Mouse (Mus musculus) limb, embryonic 13.5 days (tissue): Measurements from ENCODE around the gene Dtd1. TPM values are rescaled to one million over a fixed set of nuclear protein-coding genes. Genes with fewer than 3 reads are reported as not detected.

Experiments used
- ATAC-seq: fragments of 200-750 bp; cut with Nextera tagmentation; 2 replicates; pipeline ENCODE4 v1.8.0; 2017; ENCODE audit warnings: low read depth, moderate number of reproducible peaks, moderate TSS enrichment; ENCODE audit not compliant: low FRiP score
- H3K27ac ChIP-seq: fragments of 300-500 bp; sonication (generic); 2 replicates; pipeline ENCODE4 v1.5.1; 2015; ENCODE audit warnings: inconsistent platforms, mild to moderate bottlenecking, moderate library complexity
- H3K27me3 ChIP-seq: fragments of 300-500 bp; sonication (generic); 2 replicates; pipeline ENCODE4 v1.6.1; 2015; ENCODE audit warnings: mild to moderate bottlenecking, inconsistent platforms
- H3K36me3 ChIP-seq: fragments of 300-500 bp; sonication (generic); 2 replicates; pipeline ENCODE4 v1.6.1; 2015; ENCODE audit warnings: inconsistent platforms, mild to moderate bottlenecking, moderate library complexity
- H3K4me1 ChIP-seq: fragments of 300-500 bp; sonication (generic); 2 replicates; pipeline ENCODE4 v1.6.1; 2015; ENCODE audit warnings: inconsistent platforms
- H3K4me2 ChIP-seq: fragments of 300-500 bp; sonication (generic); replicated peaks from 2 replicates; pipeline ENCODE4 v1.6.1; 2015; ENCODE audit warnings: inconsistent platforms, mild to moderate bottlenecking, moderate library complexity
- H3K4me3 ChIP-seq: fragments of 300-500 bp; sonication (generic); 2 replicates; pipeline ENCODE4 v1.5.1; 2015; ENCODE audit warnings: moderate library complexity, mild to moderate bottlenecking, inconsistent platforms
- H3K9ac ChIP-seq: fragments of 300-500 bp; sonication (generic); 2 replicates; pipeline ENCODE4 v1.6.1; 2015; ENCODE audit warnings: mild to moderate bottlenecking, inconsistent platforms
- H3K9me3 ChIP-seq: fragments of 300-500 bp; sonication (generic); 2 replicates; pipeline ENCODE4 v1.6.1; 2016; ENCODE audit warnings: inconsistent platforms
- WGBS: fragments of 180-500 bp; shearing (Covaris S2); methylation state at CpG from one replicate; pipeline ENCODE4 v1.1.7; 2015; 5-methylcytosine and 5-hydroxymethylcytosine counted together
- polyA plus RNA-seq: library from polyadenylated mRNA; unstranded; fragments of >200 nt; fragmentation: Nextera tagmentation; extraction: Ambion mirVana; gene quantifications from 2 replicates; pipeline ENCODE4 v1.2.1, GENCODE M21; 2015

The Dtd1 gene
- polyA plus RNA-seq, 1 experiment from 2014 or later, result 48.8 TPM

GRCm38 (mm10) chr2:144692777-144693176 lies 93.1 kb downstream of the Dtd1 start:
- Histone ChIP-seq H3K9me3 (no peaks in the 10 kb centered on the region), H3K4me2 (no peak overlapping the region), H3K4me3 (no peak overlapping the region), H3K9ac (no peak overlapping the region), H3K4me1 (no peaks in the 10 kb centered on the region), H3K27me3 (no peaks in the 10 kb centered on the region), H3K27ac (no peak overlapping the region), H3K36me3 (no peaks in the 10 kb centered on the region)
- WGBS, result 96% methylated on average over 2 of the region's 2 CpGs
- ATAC-seq, result no peak; the same call in 1 of the 2 replicates

DNA sequence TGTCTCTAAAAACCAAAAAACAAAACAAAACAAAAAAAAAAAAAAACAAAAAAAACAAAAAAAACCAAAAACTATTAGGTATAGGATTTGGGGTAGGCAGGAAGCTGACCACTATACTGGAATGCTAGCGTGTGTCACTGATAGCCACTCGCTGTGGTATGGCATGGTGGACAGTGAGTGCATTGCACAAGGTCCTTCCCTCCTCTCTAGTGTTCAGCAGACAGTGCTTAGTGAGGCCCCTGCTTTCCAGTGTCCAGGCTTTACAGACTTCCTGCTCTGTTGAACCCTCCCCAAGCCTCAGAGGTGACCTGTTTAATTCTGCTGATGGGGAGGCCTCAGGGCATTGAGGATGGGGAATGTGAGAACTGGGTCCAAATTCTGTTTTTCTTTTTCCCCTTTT lies 95.2 kb downstream of the Dtd1 start:
- ATAC-seq, result no peak
- no peaks in the 10 kb centered on the region for H3K27me3 ChIP-seq
- H3K4me3 ChIP-seq, result no peak overlapping the region
- H3K36me3 ChIP-seq, result no peaks in the 10 kb centered on the region
- H3K4me1 ChIP-seq, result no peaks in the 10 kb centered on the region
- WGBS, result 92% methylated on average over 2 of the region's 2 CpGs
- H3K4me2 ChIP-seq, result no peak overlapping the region
- H3K9me3 ChIP-seq, result no peaks in the 10 kb centered on the region
- H3K27ac ChIP-seq, result no peak overlapping the region
- no peak overlapping the region for H3K9ac ChIP-seq

DNA sequence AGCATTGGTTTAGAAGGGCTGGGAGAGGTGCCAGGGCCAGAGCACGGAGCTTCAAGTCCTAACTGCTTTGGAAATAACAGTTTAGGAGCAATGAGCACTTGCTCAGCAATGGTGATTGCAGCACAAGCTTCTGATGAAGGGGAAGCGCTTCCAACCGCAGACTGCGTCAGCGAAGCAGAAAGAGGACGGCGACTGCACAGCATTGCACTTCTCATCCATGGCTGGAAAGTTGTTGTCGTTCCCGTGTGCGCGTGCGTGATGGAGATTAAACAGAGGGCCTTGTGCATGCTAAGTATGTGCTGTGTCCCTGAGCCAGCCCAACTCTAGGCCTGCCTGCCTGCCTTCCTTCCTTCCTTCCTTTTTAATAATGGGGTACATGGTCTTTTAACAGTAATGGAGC lies 98.3 kb downstream of the Dtd1 start:
- Histone ChIP-seq H3K27me3 (no peaks in the 10 kb centered on the region), H3K4me1 (no peaks in the 10 kb centered on the region), H3K9me3 (no peaks in the 10 kb centered on the region), H3K4me3 (no peak overlapping the region), H3K4me2 (no peak overlapping the region), H3K27ac (no peak overlapping the region), H3K36me3 (no peaks in the 10 kb centered on the region), H3K9ac (no peak overlapping the region)
- no peak for ATAC-seq
- WGBS, result 92% methylated on average over 12 of the region's 12 CpGs

DNA sequence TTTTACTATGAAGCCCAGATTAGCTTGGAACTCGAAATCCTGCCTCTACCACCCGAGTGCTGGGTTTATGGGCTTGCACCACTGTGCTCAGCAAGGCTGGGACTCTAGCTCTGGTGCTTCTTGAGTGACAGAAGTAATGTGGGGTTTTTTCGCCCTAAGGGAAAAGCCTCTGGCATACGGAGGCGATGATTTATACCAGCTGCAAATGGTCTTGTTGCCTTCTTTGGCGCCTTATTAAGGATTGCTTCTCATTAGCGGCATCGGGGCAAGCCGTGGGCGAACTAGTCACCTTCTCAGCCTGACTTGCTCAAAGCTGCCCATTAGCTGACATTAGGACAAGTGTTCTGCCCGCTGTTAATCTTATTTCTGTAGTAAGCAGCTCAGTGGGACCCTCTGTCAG lies 100.9 kb downstream of the Dtd1 start:
- Histone ChIP-seq H3K9ac (no peak overlapping the region), H3K27ac (no peak overlapping the region), H3K4me1 (no peaks in the 10 kb centered on the region), H3K9me3 (no peaks in the 10 kb centered on the region), H3K27me3 (no peaks in the 10 kb centered on the region), H3K4me3 (no peak overlapping the region), H3K36me3 (no peaks in the 10 kb centered on the region), H3K4me2 (no peak overlapping the region)
- ATAC-seq, result no peak
- WGBS, result 38% methylated on average over 11 of the region's 11 CpGs

DNA sequence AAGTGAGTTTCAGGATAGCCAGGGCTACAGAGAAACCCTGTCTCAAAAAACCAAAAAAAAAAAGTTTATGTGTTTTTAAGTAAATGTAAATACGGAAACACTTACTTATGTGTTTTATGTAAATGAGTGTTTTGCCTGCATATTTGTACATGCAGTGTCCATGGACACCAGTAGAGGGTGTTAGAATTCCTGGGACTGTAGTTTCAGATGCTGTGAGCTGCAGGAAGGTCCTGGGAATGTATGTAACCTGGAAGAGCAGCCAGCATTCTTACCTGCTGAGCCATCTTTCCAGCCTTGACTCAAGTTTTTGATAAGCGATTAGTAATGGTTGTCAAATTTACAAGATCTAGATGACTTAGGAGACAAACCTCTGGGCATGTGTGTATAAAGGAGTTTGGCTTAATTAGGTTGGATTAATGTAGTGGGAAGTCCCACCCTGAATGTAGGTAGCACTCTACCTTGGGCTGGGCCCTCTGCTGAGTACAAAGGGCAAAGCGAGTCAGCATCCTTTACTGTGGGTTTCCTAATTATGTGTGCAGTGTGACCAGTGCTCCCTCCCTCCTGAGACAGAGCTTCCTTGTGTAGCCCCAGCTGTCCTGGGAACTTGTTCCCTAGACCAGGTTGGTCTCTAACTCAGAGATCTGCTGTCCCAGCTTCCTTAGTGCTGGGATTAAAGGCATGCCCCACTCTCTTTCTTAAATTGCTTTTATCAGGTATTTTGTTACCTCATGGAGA lies 101.9 kb downstream of the Dtd1 start:
- H3K4me3 ChIP-seq, result no peak overlapping the region
- H3K9me3 ChIP-seq, result no peaks in the 10 kb centered on the region
- ATAC-seq, result no peak
- peaks cover 6% of the 10 kb centered on the region; the same call in 1 of the 2 replicates for H3K4me1 ChIP-seq
- WGBS, result 87% methylated on average over 3 of the region's 3 CpGs
- H3K4me2 ChIP-seq, result no peak overlapping the region
- H3K27me3 ChIP-seq, result no peaks in the 10 kb centered on the region
- no peak overlapping the region for H3K9ac ChIP-seq
- no peaks in the 10 kb centered on the region for H3K36me3 ChIP-seq
- no peak overlapping the region for H3K27ac ChIP-seq

DNA sequence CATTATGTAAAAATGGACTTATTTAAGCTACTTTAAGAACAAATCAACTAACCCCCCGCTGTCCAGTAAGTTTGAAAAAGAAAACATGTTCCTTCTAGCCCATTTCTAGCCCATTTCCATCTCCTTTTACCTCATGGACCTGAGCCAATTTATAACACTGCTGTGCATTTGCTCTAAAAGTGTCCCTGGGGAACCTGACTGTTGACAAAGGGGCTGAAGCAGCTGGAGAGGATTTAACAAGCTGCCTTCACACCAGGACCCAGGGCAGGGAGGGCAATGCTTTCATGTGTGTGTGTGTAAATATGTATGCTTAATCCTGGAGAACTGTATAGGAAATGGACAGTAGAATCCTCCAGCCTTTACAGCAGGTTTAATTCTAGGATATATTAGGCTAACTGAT lies 109.6 kb downstream of the Dtd1 start:
- Histone ChIP-seq H3K27ac (no peak overlapping the region), H3K36me3 (no peaks in the 10 kb centered on the region), H3K9me3 (peaks cover 4% of the 10 kb centered on the region; the same call in 1 of the 2 replicates), H3K27me3 (no peaks in the 10 kb centered on the region), H3K4me3 (no peak overlapping the region), H3K9ac (no peak overlapping the region), H3K4me1 (peaks cover 28% of the 10 kb centered on the region), H3K4me2 (no peak overlapping the region)
- peak; percentile 61; the same call in 1 of the 2 replicates for ATAC-seq
- 50% methylated on average over 1 of the region's 1 CpGs for WGBS

- peaks cover 4% of the 10 kb centered on the region; the same call in 1 of the 2 replicates for H3K9me3 ChIP-seq
- no peaks in the 10 kb centered on the region for H3K27me3 ChIP-seq
- H3K9ac ChIP-seq, result no peak overlapping the region
- no peak overlapping the region for H3K4me3 ChIP-seq
- WGBS, result 73% methylated on average over 2 of the region's 2 CpGs
- H3K36me3 ChIP-seq, result no peaks in the 10 kb centered on the region
- H3K4me1 ChIP-seq, result peaks cover 28% of the 10 kb centered on the region
- no peak overlapping the region for H3K4me2 ChIP-seq
- no peak for ATAC-seq
- H3K27ac ChIP-seq, result no peak overlapping the region
These were observed 110.0 kb downstream of the Dtd1 start for GRCm38 (mm10) chr2:144709704-144710103.

- Histone ChIP-seq H3K9ac (no peak overlapping the region), H3K9me3 (peaks cover 4% of the 10 kb centered on the region; the same call in 1 of the 2 replicates), H3K4me1 (peaks cover 16% of the 10 kb centered on the region), H3K27ac (no peak overlapping the region), H3K4me2 (no peak overlapping the region), H3K36me3 (no peaks in the 10 kb centered on the region), H3K4me3 (no peak overlapping the region), H3K27me3 (no peaks in the 10 kb centered on the region)
- 55% methylated on average over 2 of the region's 2 CpGs for WGBS
- ATAC-seq, result no peak
These were observed 114.9 kb downstream of the Dtd1 start for GRCm38 (mm10) chr2:144714596-144714995.

GRCm38 (mm10) chr2:144715211-144715768 lies 115.6 kb downstream of the Dtd1 start:
- Histone ChIP-seq H3K27me3 (no peaks in the 10 kb centered on the region), H3K9ac (no peak overlapping the region), H3K4me1 (peaks cover 12% of the 10 kb centered on the region), H3K9me3 (peaks cover 4% of the 10 kb centered on the region; the same call in 1 of the 2 replicates), H3K4me2 (no peak overlapping the region), H3K4me3 (no peak overlapping the region), H3K36me3 (no peaks in the 10 kb centered on the region), H3K27ac (no peak overlapping the region)
- 74% methylated on average over 2 of the region's 2 CpGs for WGBS
- no peak for ATAC-seq

- Histone ChIP-seq H3K27me3 (no peaks in the 10 kb centered on the region), H3K4me2 (no peak overlapping the region), H3K9ac (no peak overlapping the region), H3K9me3 (peaks cover 4% of the 10 kb centered on the region; the same call in 1 of the 2 replicates), H3K36me3 (no peaks in the 10 kb centered on the region), H3K27ac (no peak overlapping the region), H3K4me3 (no peak overlapping the region), H3K4me1 (peaks cover 12% of the 10 kb centered on the region)
- no peak for ATAC-seq
- WGBS, result 79% methylated on average over 5 of the region's 5 CpGs
These were observed 116.6 kb downstream of the Dtd1 start for GRCm38 (mm10) chr2:144716248-144716647.

DNA sequence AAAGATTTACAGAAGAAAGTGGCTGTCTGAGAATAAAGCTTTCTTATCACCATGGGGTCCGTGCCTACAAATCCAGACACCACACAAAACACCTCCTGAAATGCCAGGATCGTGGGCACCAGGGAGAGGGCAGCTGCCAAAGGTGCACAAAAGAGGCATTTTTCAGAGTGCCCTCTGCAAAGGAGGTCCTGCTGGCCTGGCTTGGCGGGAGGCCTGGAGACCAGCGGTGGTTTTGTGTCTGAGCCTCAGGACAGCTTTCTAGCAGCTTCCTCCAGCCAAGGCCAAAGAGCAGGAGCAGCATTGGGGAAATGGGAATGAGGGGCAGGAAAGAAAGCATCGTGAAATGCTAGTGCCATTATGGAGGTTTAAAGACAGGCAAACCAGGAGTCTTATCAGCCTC lies 118.6 kb downstream of the Dtd1 start:
- Histone ChIP-seq H3K9ac (no peak overlapping the region), H3K9me3 (no peaks in the 10 kb centered on the region), H3K4me3 (no peak overlapping the region), H3K4me1 (peaks cover 12% of the 10 kb centered on the region), H3K36me3 (no peaks in the 10 kb centered on the region), H3K4me2 (no peak overlapping the region), H3K27me3 (no peaks in the 10 kb centered on the region), H3K27ac (no peak overlapping the region)
- ATAC-seq, result no peak
- WGBS, result 57% methylated on average over 5 of the region's 5 CpGs

- H3K4me3 ChIP-seq, result no peak overlapping the region
- no peaks in the 10 kb centered on the region for H3K27me3 ChIP-seq
- H3K9ac ChIP-seq, result no peak overlapping the region
- no peak overlapping the region for H3K4me2 ChIP-seq
- no peaks in the 10 kb centered on the region for H3K9me3 ChIP-seq
- no peaks in the 10 kb centered on the region for H3K36me3 ChIP-seq
- no peak for ATAC-seq
- no peak overlapping the region for H3K27ac ChIP-seq
- peaks cover 12% of the 10 kb centered on the region for H3K4me1 ChIP-seq
- 68% methylated on average over 5 of the region's 5 CpGs for WGBS
These were observed 119.6 kb downstream of the Dtd1 start for GRCm38 (mm10) chr2:144719294-144719693.

GRCm38 (mm10) chr2:144719718-144720117 lies 120.0 kb downstream of the Dtd1 start:
- Histone ChIP-seq H3K27ac (no peak overlapping the region), H3K4me1 (peaks cover 12% of the 10 kb centered on the region), H3K27me3 (no peaks in the 10 kb centered on the region), H3K4me3 (no peak overlapping the region), H3K9me3 (no peaks in the 10 kb centered on the region), H3K9ac (no peak overlapping the region), H3K36me3 (no peaks in the 10 kb centered on the region), H3K4me2 (no peak overlapping the region)
- ATAC-seq, result no peak
- WGBS, result 66% methylated on average over 4 of the region's 4 CpGs
